Mouse (Mus musculus): ENCODE measurements around the gene Pfkfb4.

The Pfkfb4 gene

DNA sequence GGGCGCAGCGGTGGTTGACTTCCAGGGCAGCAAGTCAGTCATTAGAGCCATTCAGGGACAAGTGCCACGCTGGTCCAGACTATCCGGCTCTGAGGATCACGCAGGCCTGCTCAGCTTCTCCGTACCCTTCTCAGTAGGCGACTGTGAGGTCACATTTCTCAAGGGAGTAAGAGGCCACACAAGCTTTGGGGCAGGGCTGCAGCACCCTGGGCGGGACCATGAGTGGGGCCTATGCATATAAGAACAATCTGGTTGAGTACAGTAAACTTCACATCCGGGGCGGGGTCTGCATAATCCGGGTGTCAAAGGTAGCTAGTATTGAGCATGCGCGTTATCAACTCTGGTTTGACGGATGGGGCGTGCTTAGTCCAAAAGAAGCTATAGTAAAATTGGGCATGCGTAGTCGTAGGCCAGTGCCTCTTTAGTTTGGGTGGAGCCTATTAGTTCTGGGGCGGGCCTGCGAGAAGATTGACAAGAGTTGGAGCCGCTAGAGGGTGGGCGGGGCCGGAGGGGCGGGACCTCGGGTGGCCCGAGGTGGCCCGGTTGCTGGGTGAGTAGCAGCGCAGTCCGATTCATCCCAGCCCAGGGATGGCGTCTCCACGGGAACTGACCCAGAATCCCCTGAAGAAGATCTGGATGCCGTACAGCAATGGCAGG, at the start of gene Pfkfb4:
Gene Pfkfb4 (plus strand): TSS at position 351 of the 657 bp plus-strand sequence.
- DNase-seq, result peak; percentile 96

DNA sequence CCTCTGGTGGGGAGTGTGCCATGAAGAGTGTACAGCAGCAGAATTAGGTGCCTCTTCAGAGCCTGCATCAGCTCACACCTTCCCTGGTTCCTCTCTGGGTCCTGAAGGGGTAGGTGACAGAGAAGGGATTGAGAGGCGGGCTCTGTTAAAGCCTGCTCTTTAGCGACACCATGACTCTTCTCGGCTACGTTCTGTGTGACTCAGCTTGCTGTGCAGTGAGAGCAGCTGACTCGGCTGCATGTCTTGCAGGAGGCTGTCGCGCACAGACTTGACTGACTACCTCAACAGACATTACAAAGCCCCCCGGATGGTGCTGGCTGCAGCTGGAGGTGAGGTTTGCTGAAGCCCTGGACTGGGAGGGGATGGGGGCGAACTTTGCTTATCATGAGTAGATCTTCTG, 46.5 kb upstream of the Pfkfb4 start:
- DNase-seq, result peak; percentile 25

DNA sequence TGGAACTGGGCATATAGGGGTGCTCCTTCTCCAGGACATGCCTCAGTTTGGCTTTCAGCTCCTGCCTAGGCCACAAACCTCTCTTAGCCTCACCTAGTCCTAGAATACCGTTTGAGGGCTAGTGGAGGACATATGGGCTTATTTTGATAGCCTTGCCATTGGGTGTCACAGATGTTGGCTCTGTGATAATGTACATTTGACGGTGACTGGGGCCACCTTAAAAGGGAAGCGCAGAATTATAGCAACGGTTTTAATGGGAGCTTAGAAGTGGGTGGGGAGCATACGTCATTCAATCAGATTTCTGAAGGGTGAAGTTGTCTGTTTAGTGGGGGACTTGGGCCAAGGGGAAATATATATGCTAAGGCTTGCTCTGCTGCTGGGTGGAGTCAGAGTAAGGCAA, 46.0 kb upstream of the Pfkfb4 start:
- DNase-seq, result no peak

DNA sequence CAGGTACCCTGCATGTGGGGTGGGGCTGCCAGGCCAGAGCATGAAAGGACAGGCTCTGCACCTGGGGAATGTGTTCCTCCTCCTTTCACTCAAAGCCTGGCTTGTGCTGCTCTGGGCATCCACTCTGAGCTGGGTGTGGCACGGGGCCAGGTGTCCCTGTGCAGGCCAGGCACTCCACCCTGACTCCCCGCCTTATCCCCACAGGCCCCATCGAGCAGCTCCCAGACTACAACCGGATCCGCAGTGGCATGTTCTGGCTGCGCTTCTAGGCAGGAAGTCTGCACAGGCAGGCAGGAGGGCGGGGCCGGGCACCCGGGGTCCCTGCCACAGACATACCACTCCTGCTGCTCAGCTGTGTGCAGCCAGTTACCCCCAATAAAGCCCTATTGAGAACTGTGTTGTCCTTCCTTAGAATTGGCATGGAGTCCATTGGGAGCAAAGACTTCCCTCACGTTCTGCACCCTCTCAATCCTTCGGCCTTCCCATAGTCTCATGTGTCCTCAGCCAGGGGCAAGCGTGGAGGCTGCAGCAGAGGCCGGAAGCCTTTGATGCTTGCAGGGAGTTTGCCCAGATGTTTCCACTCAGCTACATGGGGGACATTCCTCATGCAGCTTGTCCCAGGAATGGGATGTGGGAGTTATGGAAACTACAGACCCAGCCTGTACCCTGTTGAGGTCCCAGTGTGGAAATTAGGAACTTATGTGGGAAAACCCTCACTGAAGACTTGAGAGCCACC, 42.2 kb upstream of the Pfkfb4 start:
- no peak for DNase-seq

DNA sequence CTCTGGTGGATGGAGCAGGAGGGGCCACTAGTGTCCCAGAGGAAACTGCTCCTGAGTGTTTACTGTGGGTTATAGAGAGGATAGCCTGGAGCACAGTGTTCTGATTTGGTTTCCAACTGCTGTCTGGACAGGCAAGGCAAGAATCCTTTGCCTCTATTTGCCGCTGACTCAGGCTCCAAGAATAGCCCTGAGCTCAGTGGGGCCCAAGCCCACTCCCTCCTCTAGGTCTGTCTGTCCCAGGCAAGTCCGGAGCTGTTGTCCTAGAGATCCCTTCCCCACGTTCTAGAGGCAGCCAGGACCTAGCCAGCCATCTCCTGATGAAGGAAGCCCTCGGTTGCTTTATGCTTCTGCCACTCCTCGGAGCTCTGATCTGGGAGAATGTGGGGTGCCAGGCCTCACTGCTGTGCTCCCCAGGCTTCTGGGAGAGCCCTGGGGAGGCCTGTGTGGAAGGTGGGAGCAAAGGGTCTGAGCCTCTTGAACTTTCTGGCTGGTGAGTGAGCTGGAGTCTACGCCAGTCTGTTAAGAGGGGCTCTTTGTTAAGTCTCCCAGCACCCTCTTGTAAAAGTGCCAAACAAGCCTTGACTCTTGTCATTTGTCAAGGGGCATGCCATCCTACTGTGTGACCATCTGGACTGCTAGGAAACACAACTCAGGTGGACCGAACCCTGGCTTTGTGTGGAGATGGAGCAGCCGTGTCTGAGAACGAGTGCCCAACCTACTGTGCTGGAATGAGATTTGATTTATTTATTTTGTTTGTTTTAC, 41.4 kb upstream of the Pfkfb4 start:
- DNase-seq, result no peak

DNA sequence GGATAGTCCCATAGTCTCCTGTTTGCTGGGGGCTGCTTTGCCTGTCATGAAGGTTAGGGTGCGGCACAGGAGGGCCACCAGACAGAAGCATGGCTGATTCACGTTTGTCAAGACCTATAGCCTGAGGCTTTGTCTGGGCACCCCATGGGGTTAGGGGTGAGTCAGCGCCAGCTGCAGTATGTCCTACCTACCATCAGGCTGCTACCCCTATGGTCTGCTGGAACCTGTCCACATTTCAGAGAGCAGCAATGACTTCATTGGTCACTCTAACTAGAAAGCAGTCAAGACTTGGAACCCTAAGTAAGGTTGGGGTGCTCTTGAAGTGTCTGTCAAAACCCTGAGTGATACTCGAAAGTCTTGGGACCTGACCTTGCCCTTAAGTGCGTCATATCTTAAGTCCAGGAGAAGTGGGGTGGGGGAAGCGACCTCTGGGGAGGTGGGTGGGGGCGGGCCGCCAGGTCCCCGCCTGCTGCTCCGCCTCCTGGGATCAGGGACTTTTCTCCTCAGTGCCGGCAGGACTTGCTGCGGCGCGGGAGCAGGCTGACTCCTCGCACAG, 38.4 kb upstream of the Pfkfb4 start, which contains the start of gene Col7a1:
Gene Col7a1 (plus strand): TSS at position 506 of the 556 bp plus-strand sequence.
- no peak for DNase-seq

DNA sequence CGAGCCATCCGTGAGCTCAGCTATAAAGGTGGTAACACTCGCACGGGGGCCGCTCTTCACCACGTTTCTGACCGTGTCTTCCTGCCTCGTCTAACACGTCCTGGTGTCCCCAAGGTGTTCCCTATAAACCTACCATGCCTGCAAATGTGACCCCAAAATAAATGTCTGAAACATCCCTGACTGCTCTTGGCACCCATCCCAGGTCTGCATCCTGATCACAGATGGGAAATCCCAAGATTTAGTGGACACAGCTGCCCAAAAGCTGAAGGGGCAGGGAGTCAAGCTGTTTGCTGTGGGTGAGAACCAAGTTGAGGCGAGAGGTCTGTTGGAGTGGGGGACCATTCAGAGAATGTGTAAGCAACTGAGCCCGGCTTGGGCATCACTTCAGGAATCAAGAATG, 36.3 kb upstream of the Pfkfb4 start:
- DNase-seq, result no peak

DNA sequence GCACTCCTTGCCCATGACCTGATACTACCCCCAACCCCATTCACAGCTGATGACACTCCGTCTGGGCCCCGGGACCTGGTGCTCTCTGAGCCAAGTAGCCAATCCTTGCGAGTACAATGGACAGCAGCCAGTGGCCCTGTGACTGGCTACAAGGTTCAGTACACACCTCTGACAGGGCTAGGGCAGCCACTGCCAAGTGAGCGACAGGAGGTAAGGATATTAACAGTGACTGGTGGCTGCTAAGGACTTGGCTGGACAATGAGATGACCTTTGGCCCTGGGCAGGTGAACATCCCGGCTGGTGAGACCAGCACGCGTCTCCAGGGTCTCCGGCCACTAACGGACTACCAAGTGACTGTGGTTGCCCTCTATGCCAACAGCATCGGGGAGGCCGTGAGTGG, 35.7 kb upstream of the Pfkfb4 start:
- DNase-seq, result no peak

DNA sequence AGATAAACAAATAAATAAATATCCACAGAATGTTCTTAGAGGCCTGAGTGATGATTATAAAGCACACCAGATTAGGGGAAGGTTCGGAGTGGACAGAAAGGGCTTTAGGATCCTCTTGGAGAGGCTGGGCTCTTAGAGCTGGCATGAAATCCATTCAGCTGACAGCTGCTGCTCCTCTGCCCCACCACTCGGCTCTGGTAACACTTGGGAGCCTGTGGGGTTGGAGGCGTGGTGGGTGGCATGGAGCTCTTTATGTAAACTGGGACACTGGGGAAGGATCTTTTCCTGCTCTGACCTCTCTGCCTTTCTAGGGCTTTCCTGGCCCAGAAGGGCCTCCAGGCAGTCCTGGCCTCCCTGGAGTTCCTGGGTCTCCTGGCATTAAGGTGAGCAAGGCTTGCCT, 28.0 kb upstream of the Pfkfb4 start:
- DNase-seq, result no peak

DNA sequence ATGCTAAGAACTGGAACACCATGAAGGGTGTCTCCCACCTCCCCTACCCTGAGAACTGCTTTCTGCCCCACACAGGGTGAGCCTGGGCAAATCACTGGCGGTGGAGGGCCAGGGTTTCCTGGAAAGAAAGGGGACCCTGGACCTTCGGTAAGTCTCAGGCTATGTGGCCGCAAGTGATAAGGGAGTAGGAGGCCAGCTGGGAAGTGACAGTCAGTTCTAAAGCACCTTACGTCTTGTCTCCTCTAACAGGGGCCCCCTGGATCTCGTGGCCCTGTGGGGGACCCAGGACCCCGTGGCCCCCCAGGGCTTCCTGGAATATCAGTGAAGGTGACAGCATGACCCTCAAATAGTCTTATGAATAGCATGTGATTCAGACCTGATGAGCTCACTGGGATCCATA, 27.2 kb upstream of the Pfkfb4 start:
- DNase-seq, result no peak

DNA sequence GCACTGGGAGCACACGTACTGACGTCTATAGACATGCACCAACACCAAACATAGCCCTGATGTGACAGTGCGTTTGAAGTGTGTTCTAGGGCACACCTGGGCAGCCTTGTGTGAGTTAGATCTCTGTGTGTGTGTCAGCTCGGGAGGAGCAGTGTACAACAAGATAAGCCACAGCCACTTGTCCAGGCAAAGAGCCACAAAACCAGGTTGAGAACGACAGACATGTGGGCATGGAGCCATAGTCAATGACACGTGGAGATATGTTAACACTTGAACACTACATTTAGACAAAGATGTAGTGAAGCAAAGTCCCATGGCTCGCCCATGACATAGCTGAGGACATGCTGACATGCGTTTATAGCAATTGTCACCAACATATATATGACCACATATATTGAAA, 21.0 kb upstream of the Pfkfb4 start:
- DNase-seq, result no peak

DNA sequence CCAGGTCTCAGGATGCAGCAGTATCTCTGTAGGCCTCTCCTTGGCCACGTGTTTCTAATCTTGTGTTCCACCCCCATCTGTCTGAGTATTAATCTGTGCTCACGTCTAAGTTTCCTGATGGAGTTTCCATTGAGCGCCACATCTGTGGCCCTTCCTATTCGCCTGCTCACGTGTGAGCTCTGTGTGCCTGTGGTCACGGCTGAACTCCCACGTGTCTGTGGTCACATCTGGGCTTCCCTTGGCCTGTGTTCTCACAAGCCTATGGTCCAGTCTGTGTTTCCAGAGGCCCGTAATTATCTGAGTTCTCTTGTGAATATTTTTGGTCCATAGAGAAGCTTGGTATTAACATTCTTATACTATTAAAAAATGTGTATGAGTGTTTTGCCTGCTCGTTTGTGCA, 15.1 kb upstream of the Pfkfb4 start:
- DNase-seq, result no peak

DNA sequence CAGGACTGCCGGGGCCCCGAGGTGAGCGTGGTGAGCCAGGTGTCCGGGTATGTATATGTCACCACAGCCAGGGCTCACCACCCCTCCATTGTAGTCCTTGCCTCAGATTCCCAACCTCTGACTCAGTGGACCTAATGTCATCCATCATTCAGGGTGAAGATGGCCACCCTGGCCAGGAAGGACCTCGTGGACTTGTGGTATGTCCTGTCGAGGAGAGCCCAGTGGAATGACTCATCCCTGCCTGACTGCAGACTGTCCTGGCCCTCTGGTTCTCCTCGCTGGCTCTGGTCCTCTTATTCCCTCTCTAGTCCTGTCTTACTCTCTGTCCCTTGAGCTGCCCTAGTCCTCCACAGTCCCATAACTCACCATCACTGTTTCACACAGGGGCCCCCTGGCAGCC, 13.6 kb upstream of the Pfkfb4 start:
- no peak for DNase-seq

DNA sequence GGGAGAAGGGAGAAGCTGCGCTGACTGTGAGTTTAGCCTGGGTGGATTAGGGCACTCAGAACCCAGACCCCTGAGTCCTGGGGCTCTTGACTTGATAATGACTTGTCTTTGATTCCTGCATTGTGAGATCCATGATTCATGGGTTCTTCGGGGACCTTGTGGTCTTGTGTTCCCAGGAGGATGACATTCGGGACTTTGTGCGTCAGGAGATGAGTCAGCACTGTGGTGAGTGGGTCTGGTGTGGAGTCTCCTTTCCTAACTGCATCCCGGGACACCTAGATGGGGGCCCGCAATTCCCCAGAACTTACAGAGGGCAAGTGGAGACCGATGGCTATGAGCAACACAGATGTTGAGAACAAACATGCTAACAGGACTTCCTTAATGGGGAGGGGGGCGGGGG, 9.1 kb upstream of the Pfkfb4 start:
- no peak for DNase-seq

DNA sequence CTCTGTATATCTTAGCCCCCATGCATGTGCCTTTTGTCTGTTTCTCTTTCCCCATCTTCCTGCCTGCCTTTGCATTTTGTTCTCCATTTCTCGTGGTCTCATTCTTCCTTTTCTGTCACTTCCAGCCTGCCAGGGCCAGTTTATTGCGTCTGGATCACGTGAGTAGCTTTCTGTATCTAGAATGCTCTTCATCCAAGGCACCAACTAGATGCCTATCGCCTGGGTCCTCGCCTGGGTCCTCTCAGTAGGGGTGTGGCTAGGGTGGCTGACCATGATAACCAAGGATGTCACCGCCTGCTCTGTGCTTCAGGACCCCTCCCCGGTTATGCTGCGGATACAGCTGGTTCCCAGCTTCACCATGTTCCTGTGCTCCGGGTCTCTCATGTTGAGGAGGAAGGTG, 8.4 kb upstream of the Pfkfb4 start:
- DNase-seq, result no peak

DNA sequence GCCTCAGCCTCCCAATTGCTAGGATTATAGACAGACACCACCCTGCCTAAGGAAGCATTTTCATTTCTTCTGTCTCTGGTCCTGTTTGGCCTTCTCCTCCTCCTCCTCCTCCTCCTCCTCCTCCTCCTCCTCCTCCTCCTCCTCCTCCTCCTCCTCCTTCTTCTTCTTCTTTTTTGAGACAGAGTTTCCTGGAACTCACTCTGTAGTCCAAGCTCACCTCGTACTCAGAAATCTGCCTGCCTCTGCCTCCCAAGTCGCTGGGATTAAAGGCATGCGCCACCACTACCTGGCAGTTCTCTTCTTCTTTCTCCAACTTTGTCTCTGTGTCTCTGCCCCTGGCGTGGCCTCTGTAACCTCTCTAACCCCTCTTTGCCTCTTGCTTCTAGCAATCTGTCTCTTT, 5.9 kb upstream of the Pfkfb4 start, which contains the start of gene Ucn2:
Gene Ucn2 (plus strand): TSS at position 301 of the 400 bp plus-strand sequence.
- no peak for DNase-seq

DNA sequence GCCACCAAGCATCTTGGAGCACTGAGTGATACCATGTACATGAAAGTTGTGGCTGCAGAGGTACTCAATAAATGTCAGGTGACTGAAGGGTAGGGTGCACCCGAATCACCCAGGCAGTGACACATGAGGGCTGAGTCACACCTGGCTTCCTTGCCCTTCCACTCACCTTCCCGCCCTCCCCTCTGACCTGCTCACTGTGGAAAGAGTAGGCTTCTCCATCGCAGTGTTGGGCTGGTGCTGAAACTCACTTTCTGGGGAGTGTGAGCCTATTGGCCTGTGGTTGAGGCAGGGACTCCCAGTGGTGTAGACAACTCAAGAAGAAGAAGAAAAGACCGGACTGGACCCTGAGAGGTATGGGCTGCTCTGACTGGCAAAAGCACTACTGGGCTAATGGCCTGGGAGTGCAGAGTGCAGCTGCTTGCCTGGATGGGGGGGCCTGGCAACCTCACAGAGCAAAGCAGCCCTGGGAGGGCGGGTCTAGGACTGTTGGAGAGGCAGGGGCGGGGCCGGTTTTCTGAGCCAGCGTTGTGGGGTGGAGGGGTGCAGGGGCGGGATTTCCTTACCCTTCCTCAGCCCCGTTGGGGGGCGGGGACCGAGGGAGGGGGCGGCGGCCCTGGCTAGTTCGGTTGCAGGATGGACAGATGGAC, 3.8 kb upstream of the Pfkfb4 start:
- DNase-seq, result no peak

DNA sequence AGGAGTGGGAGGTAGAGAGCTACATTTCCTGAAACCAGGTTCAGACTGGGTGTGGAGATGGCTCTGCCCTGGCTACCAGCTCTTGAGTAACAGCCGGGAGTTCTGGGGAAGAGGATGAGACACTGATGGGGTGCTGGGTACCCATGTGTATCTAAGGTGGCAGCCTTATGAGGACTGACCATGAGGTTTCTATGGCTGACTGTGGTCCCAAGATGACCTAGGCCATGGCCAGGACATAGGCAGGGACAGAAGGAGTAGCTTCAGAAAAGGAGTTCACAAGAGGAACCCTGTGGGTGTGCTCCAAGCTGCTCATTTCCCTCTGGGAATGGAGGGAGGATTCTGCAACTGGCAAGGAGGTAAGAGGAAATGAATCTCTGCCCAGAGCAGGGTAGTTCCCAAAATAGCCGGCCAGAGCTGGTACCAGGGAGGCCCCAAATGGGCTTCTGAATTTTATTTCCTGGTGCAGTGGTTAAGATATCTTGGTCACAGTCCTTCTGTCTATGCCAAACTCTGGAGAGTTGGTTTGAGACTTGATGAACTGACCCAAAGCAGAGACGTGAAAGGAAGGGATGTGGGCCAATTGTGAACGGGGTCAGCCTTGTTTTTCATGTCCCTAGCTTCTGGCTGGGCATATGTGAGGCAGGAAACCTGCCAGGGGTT, 1.6 kb upstream of the Pfkfb4 start:
- DNase-seq, result no peak

DNA sequence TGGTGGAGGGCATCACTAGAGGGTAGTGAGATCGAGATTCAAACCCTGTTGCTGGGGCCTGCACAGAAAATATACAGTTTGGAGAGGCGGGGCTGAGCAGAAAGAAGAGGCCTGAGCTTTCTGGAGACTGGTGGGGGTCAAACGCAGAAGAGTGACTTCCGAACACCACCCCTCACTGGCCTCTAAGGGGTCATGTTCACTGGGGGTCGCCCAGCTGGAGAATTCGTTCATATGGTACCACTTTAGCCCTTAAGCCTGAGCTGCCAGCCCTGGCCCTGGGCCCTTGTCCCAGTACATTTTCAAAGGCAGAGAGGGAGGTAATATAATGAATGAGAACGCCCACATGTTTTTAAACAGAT, 1.1 kb upstream of the Pfkfb4 start:
- no peak for DNase-seq

DNA sequence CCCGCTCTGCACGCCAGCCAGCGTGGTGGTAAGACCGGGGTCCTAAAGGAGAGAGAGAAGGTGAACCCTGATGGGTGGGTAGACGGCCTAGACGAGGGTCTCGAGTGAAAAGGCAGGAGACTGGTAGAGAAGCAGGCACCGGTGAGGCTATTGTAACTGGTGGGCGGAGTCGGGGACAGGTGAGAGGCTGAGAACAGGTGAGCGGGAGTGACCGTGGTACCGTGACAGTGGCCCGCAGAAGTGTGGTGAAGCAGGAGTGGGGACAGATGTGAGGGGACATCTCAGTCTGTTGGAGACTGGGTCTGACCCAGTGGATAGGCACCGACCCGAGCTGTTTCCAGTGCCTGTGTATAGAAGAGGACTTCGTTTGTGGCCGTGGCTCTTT, 499 bp downstream of the Pfkfb4 start:
- no peak for DNase-seq

DNA sequence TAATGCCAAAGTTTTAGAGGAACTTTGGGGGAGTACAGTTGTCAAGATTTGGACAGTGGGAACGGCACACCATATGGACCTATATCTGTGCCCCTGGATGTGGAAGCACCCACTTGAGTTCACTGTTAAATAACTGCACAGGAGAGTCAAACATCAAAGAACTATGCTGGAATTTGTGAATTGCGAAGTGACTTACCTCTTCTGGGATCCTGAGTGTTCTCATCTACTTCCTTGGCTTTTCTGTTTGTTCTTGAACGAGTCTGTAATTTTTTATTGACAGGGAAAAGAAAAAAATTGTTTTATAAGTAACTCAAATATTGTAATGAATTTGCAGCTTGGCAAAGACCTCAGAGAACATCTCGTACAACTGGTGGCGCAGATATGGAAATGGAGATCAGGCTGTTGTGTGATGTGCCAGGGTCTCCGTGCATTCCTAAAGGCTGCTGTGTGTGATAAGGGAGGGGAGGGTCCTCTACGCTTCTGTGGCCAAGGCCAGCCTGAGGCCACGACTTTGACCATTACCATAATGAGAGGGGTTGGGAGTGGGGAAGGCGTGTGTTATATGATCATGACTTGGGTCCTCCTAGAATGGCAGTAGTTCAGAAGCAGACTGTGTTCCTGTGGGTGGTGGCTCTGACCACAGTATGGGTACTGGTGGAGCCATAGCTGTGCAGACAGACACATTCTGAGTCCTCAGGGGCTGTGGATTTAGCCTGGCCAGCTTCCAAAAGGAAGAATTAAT, 1.2 kb downstream of the Pfkfb4 start:
- no peak for DNase-seq

DNA sequence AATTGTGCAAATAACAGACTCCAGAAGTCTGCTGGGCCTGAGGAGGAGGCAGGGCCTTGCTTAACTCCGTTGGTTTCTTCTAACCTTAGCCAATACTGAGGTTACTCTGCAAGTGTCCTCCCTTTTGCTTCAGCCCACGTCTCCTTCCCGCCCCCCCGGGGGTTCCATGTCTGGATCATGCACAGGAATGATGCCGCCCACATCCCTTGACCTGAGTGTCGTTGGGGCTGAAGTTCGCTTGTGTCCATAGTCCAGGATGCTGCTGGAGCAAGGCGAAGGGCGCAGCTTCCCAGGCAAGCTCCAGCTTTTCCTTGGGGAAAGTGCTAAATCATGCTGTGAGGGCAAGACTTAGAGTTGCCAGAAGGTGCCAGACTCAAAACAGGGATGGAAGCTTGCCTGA, 4.8 kb downstream of the Pfkfb4 start:
- no peak for DNase-seq
